In genomic region chr19:24528910-24529561, GRCm38 (mm10) we compare ENCODE assay signal across 14 mouse cellular contexts. TPM values are rescaled to one million over a fixed set of nuclear protein-coding genes. Genes with fewer than 3 reads are reported as not detected.
DNase-seq lines count a peak whose midpoint lies in the region; ATAC-seq and TF ChIP-seq lines count a peak whose summit lies in the region.
"Had no signal": no experiment of that assay in that cellular context is flagged by ENCODE, and none has a peak within 500 bp of the region (broad histone marks: within the 10 kb centered on the region; RNA-seq: fewer than 3 reads in every experiment).

No protein-coding gene starts in this region.

- H3K4me2 ChIP-seq in liver, embryonic 13.5 days, result peak overlapping the region; percentile 45
- H3K4me2 ChIP-seq: lung, embryonic 15.5 days; midbrain, embryonic 12.5 days; stomach, embryonic 15.5 days had no signal

- TF ChIP-seq CTCF in small intestine, adult 2 months (IDR thresholded peaks at IDR 0.05; ENCODE audit: extremely low read depth, insufficient read length, insufficient replicate concordance, low read depth, low read length), result no peak

- H3K27me3 ChIP-seq in heart, embryonic 10.5 days (ENCODE audit: insufficient read depth, poor library complexity, severe bottlenecking), result no peaks in the 10 kb centered on the region
- H3K27me3 ChIP-seq in liver, embryonic 13.5 days, result no peaks in the 10 kb centered on the region
- no peaks in the 10 kb centered on the region for H3K27me3 ChIP-seq in small intestine, adult 2 months (ENCODE audit: control insufficient read depth, insufficient read depth, low read length)
- H3K27me3 ChIP-seq: lung, embryonic 15.5 days; midbrain, embryonic 12.5 days; stomach, embryonic 15.5 days had no signal

- H3K9ac ChIP-seq in liver, embryonic 13.5 days, result peak overlapping the region; percentile 52
- H3K9ac ChIP-seq: lung, embryonic 15.5 days; midbrain, embryonic 12.5 days; stomach, embryonic 15.5 days had no signal

- H3K27ac ChIP-seq in heart, embryonic 10.5 days, result no peak overlapping the region
- H3K27ac ChIP-seq in liver, embryonic 13.5 days, result peak overlapping the region; percentile 89
- peak overlapping the region; percentile 99 for H3K27ac ChIP-seq in small intestine, adult 2 months (ENCODE audit: insufficient read depth, low read depth, low read length)
- H3K27ac ChIP-seq: hindbrain, postnatal 0 days; lung, embryonic 15.5 days; midbrain, embryonic 12.5 days; stomach, embryonic 15.5 days had no signal

- H3K4me1 ChIP-seq in heart, embryonic 10.5 days, result peaks cover 31% of the 10 kb centered on the region
- H3K4me1 ChIP-seq in liver, embryonic 13.5 days (replicated peaks), result peaks cover 77% of the 10 kb centered on the region
- peaks cover 31% of the 10 kb centered on the region; the same call in 1 of the 2 replicates for H3K4me1 ChIP-seq in small intestine, adult 2 months (ENCODE audit: control insufficient read depth, insufficient read depth, insufficient read length, low read length)
- H3K4me1 ChIP-seq: lung, embryonic 15.5 days; midbrain, embryonic 12.5 days; stomach, embryonic 15.5 days had no signal

- H3K36me3 ChIP-seq in heart, embryonic 10.5 days, result no peaks in the 10 kb centered on the region
- H3K36me3 ChIP-seq in liver, embryonic 13.5 days, result no peaks in the 10 kb centered on the region
- H3K36me3 ChIP-seq in small intestine, adult 2 months (ENCODE audit: control insufficient read depth, insufficient read depth, low read length), result no peaks in the 10 kb centered on the region
- H3K36me3 ChIP-seq: lung, embryonic 15.5 days; midbrain, embryonic 12.5 days; stomach, embryonic 15.5 days had no signal

- TF ChIP-seq POLR2A in small intestine, adult 2 months (IDR thresholded peaks at IDR 0.05; ENCODE audit: low read depth, low read length), result no peak

- H3K4me3 ChIP-seq in heart, embryonic 10.5 days, result no peak overlapping the region
- no peak overlapping the region for H3K4me3 ChIP-seq in liver, embryonic 13.5 days (replicated peaks)
- no peak overlapping the region for H3K4me3 ChIP-seq in small intestine, adult 2 months (ENCODE audit: low read depth, low read length)
- H3K4me3 ChIP-seq: lung, embryonic 15.5 days; midbrain, embryonic 12.5 days; stomach, embryonic 15.5 days had no signal

- 88% methylated on average over 4 of the region's 4 CpGs for WGBS in heart, embryonic 10.5 days
- 43% methylated on average over 4 of the region's 4 CpGs for WGBS in liver, embryonic 13.5 days (ENCODE audit: insufficient replicate concordance)
- 23% methylated on average over 4 of the region's 4 CpGs for WGBS in small intestine, adult 2 months

- no peaks in the 10 kb centered on the region for H3K9me3 ChIP-seq in heart, embryonic 10.5 days
- H3K9me3 ChIP-seq in liver, embryonic 13.5 days (replicated peaks), result no peaks in the 10 kb centered on the region
- H3K9me3 ChIP-seq: lung, embryonic 15.5 days; midbrain, embryonic 12.5 days; stomach, embryonic 15.5 days had no signal

- peak; percentile 47; the same call in 1 of the 2 replicates for ATAC-seq in erythroblast, adult 5-6 weeks (replicated peaks; ENCODE audit: low FRiP score, poor library complexity, severe bottlenecking)
- peak; percentile 39; the same call in 1 of the 2 replicates for ATAC-seq in liver, embryonic 13.5 days (ENCODE audit: low read depth)
- ATAC-seq: hindbrain, postnatal 0 days had no signal

- peak; percentile 39 for DNase-seq in heart, embryonic 10.5 days (ENCODE audit: low spot score)
- DNase-seq in heart, adult 8-10 months (ENCODE audit: low spot score), result no peak
- DNase-seq in liver, embryonic 13.5 days, result no peak
- no peak for DNase-seq in frontal cortex, postnatal 14 days (ENCODE audit: low spot score in 2 of 2)
- no peak for DNase-seq in adrenal gland, adult 8-10 months
- DNase-seq in gastrocnemius, postnatal 25 days, result no peak
- DNase-seq: adrenal gland, adult 2 months; right cerebral cortex, postnatal 25 days had no signal

RNA-seq across cellular contexts. Expression of gene Pip5k1b, which starts 26.6 kb away (rescaled TPM):
- 6.3 and 7.7 TPM in 2 replicates for polyA plus RNA-seq in heart, embryonic 10.5 days (2016; fragmentation: Nextera tagmentation; extraction: Ambion mirVana)
- 10 to 100 TPM; 20.2 to 23.1 (median 21.5) TPM for total RNA-seq in heart, adult 8-10 months (2022)
- 35.4 and 43.9 TPM in 2 replicates for total RNA-seq in erythroblast, adult 5-6 weeks (2015; ENCODE audit: low replicate concordance)
- 34.4 and 43.5 TPM in 2 replicates for total RNA-seq in erythroblast, adult 5-6 weeks (2017; ENCODE audit: low replicate concordance)
- 8.5 and 10.2 TPM in 2 replicates for polyA plus RNA-seq in liver, embryonic 13.5 days (2015; fragmentation: Nextera tagmentation; extraction: Ambion mirVana)
- polyA plus RNA-seq in small intestine, adult 2 months (2012; rRNA removed), result 7.1 and 23.3 TPM in 2 replicates
- total RNA-seq in adrenal gland, adult 8-10 months (2022), result 10 to 100 TPM; 18.2 to 21.0 (median 20.2) TPM
- total RNA-seq in gastrocnemius, postnatal 25 days (2021), result under 1 TPM; 0.75 to 0.84 TPM

RNA-seq across cellular contexts. Expression of gene Fam122a, which starts 51.9 kb away (rescaled TPM):
- 44.5 and 50.9 TPM in 2 replicates for polyA plus RNA-seq in heart, embryonic 10.5 days (2016; fragmentation: Nextera tagmentation; extraction: Ambion mirVana)
- total RNA-seq in heart, adult 8-10 months (2022), result 10 to 100 TPM; 23.5 to 26.9 (median 26.6) TPM
- 37.8 and 40.9 TPM in 2 replicates for total RNA-seq in erythroblast, adult 5-6 weeks (2015; ENCODE audit: low replicate concordance)
- 6.3 and 12.1 TPM in 2 replicates for total RNA-seq in erythroblast, adult 5-6 weeks (2017; ENCODE audit: low replicate concordance)
- 29.7 and 34.6 TPM in 2 replicates for polyA plus RNA-seq in liver, embryonic 13.5 days (2015; fragmentation: Nextera tagmentation; extraction: Ambion mirVana)
- 16.3 and 22.6 TPM in 2 replicates for polyA plus RNA-seq in small intestine, adult 2 months (2012; rRNA removed)
- total RNA-seq in adrenal gland, adult 8-10 months (2022), result 10 to 100 TPM; 28.0 to 37.9 (median 33.5) TPM
- 10 to 100 TPM; 12.2 to 17.5 TPM for total RNA-seq in gastrocnemius, postnatal 25 days (2021)

Comparison
In these comparisons a context has a peak if more than half of its experiments do, and no peak if none do; other contexts are left out.
1. RNA of gene Pip5k1b, which starts 26.6 kb away (total RNA-seq): 34.4 to 43.9 TPM in erythroblast, adult 5-6 weeks, 20.2 to 23.1 TPM in heart, adult 8-10 months and 18.2 to 21.0 TPM in adrenal gland, adult 8-10 months; 0.75 to 0.84 TPM in gastrocnemius, postnatal 25 days; every median in the first group is over 10 times any median in the second.